9 mouse cellular contexts compared by ENCODE assay signal in the genomic region with DNA sequence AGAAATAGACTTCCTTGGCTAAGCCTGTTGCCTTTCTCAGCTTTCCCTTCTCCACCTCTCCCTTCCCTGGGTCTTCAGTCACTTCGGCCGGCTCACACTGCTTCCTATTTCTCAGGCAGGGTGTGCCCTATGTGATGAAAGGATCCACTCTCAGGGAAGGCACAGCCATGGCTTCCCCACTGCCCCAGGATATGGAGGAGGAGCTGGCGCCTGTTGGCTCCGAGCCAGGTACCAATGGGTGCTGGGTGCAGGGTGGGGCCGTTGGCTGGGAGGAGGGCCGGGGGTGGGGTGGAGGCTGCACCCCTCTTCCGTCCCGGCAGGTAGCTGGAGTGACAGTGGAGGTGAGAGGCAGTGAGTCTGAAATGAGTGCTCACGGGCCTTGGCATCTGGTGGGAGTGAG. TPM values are rescaled to one million over a fixed set of nuclear protein-coding genes. Genes with fewer than 3 reads are reported as not detected.
DNase-seq lines count a peak whose midpoint lies in the region; ATAC-seq and TF ChIP-seq lines count a peak whose summit lies in the region.
"Had no signal": no experiment of that assay in that cellular context is flagged by ENCODE, and none has a peak within 500 bp of the region (broad histone marks: within the 10 kb centered on the region; RNA-seq: fewer than 3 reads in every experiment).

No protein-coding gene starts in this region.

- no peak for TF ChIP-seq POLR2A in thymus, adult 2 months (IDR thresholded peaks at IDR 0.05; ENCODE audit: control insufficient read depth, extremely low read depth, insufficient read depth, low read length, poor library complexity)

- peak overlapping the region; percentile 70 for H3K27ac ChIP-seq in heart, embryonic 11.5 days (ENCODE audit: low read depth, low read length)
- peak overlapping the region; percentile 93 for H3K27ac ChIP-seq in limb, embryonic 12.5 days
- 0 out of 2 replicates have a peak overlapping the region, but pooled peaks have one; percentile 38 for H3K27ac ChIP-seq in midbrain, postnatal 0 days (ENCODE audit: low read depth, low read length)
- no peak overlapping the region for H3K27ac ChIP-seq in thymus, adult 2 months (ENCODE audit: control insufficient read depth, insufficient read depth, low read length)

- intact Hi-C loops in heart, postnatal 10 days (cut with DNase I) = no loop called here

- TF ChIP-seq CTCF in midbrain, postnatal 0 days (IDR thresholded peaks at IDR 0.05) = no peak
- TF ChIP-seq CTCF in thymus, adult 2 months (IDR thresholded peaks at IDR 0.05; ENCODE audit: borderline replicate concordance, control insufficient read depth, extremely low read depth, insufficient read depth, low read length, poor library complexity) = no peak

- H3K9ac ChIP-seq in heart, embryonic 11.5 days (ENCODE audit: low read depth, low read length) = peak overlapping the region; percentile 56
- H3K9ac ChIP-seq in limb, embryonic 12.5 days (replicated peaks) = peak overlapping the region; percentile 46; the same call in 1 of the 2 replicates
- no peak overlapping the region for H3K9ac ChIP-seq in midbrain, postnatal 0 days (replicated peaks; ENCODE audit: low read length, poor library complexity, severe bottlenecking)

- DNase-seq in heart, adult 18-20 months = peak; percentile 58 to 67
- no peak for DNase-seq in heart, postnatal 10 days
- DNase-seq in ZHBTc4 (ENCODE audit: low read depth, low spot score) = peak; percentile 66
- DNase-seq in midbrain, postnatal 0 days (ENCODE audit: low spot score) = no peak
- DNase-seq in T-cell, adult 2 months (ENCODE audit: low spot score) = no peak
- DNase-seq in thymus, adult 2 months = no peak

- peak overlapping the region; percentile 78 for H3K4me2 ChIP-seq in heart, embryonic 11.5 days
- peak overlapping the region; percentile 59 for H3K4me2 ChIP-seq in limb, embryonic 12.5 days
- peak overlapping the region; percentile 72 for H3K4me2 ChIP-seq in midbrain, postnatal 0 days (ENCODE audit: low read depth, low read length, poor library complexity, severe bottlenecking)

- peaks cover 28% of the 10 kb centered on the region for H3K4me1 ChIP-seq in heart, embryonic 11.5 days (ENCODE audit: control insufficient read depth, insufficient read depth, low read length)
- H3K4me1 ChIP-seq in limb, embryonic 12.5 days (replicated peaks) = peaks cover 36% of the 10 kb centered on the region
- peaks cover 11% of the 10 kb centered on the region; the same call in 1 of the 2 replicates for H3K4me1 ChIP-seq in midbrain, postnatal 0 days (ENCODE audit: insufficient read depth, low read length)
- H3K4me1 ChIP-seq in thymus, adult 2 months (replicated peaks; ENCODE audit: control insufficient read depth, insufficient read depth, low read length) = peaks cover 9% of the 10 kb centered on the region

- H3K27me3 ChIP-seq in heart, embryonic 11.5 days (ENCODE audit: control insufficient read depth, insufficient read depth, low read length) = no peaks in the 10 kb centered on the region
- no peaks in the 10 kb centered on the region for H3K27me3 ChIP-seq in limb, embryonic 12.5 days
- no peaks in the 10 kb centered on the region for H3K27me3 ChIP-seq in midbrain, postnatal 0 days (ENCODE audit: insufficient read depth, low read length)
- no peaks in the 10 kb centered on the region for H3K27me3 ChIP-seq in thymus, adult 2 months (ENCODE audit: control insufficient read depth, insufficient read depth, low read length)

- 37% methylated on average over 9 of the region's 9 CpGs for WGBS in heart, embryonic 11.5 days (ENCODE audit: insufficient replicate concordance)
- WGBS in limb, embryonic 12.5 days = 43% methylated on average over 9 of the region's 9 CpGs
- WGBS in midbrain, postnatal 0 days = 58% methylated on average over 9 of the region's 9 CpGs
- WGBS in thymus, adult 2 months = 78% methylated on average over 9 of the region's 9 CpGs

- 0 out of 2 replicates have a peak, but pooled peaks have one; percentile 2 for ATAC-seq in heart, embryonic 11.5 days (replicated peaks; ENCODE audit: insufficient number of reproducible peaks, low FRiP score, low TSS enrichment)
- no peak; the same call in 1 of the 2 replicates for ATAC-seq in limb, embryonic 12.5 days (ENCODE audit: insufficient number of reproducible peaks, insufficient read depth, low FRiP score, low TSS enrichment, low read depth)
- ATAC-seq in midbrain, postnatal 0 days (ENCODE audit: low FRiP score) = no peak

- peak overlapping the region; percentile 32 for H3K4me3 ChIP-seq in heart, embryonic 11.5 days (ENCODE audit: low read depth, low read length)
- peak overlapping the region; percentile 64 for H3K4me3 ChIP-seq in limb, embryonic 12.5 days (replicated peaks)
- peak overlapping the region; percentile 20 for H3K4me3 ChIP-seq in midbrain, postnatal 0 days (ENCODE audit: low read depth, low read length)
- H3K4me3 ChIP-seq in thymus, adult 2 months (ENCODE audit: control insufficient read depth, insufficient read depth, low read length) = no peak overlapping the region

- no peaks in the 10 kb centered on the region for H3K9me3 ChIP-seq in heart, embryonic 11.5 days (replicated peaks; ENCODE audit: control insufficient read depth, low read length)
- H3K9me3 ChIP-seq in limb, embryonic 12.5 days = no peaks in the 10 kb centered on the region
- no peaks in the 10 kb centered on the region for H3K9me3 ChIP-seq in midbrain, postnatal 0 days (ENCODE audit: low read length)

- H3K36me3 ChIP-seq in heart, embryonic 11.5 days (ENCODE audit: control insufficient read depth, insufficient read depth, low read length) = peaks cover 17% of the 10 kb centered on the region
- peaks cover 59% of the 10 kb centered on the region for H3K36me3 ChIP-seq in limb, embryonic 12.5 days
- peaks cover 44% of the 10 kb centered on the region for H3K36me3 ChIP-seq in midbrain, postnatal 0 days (ENCODE audit: insufficient read depth, low read length)
- peaks cover 9% of the 10 kb centered on the region for H3K36me3 ChIP-seq in thymus, adult 2 months (ENCODE audit: control insufficient read depth, insufficient read depth, low read length)

RNA-seq across cellular contexts. Expression of gene Tnks1bp1, which starts 2.9 kb away (rescaled TPM):
- 10 to 100 TPM; 48.1 to 51.2 TPM for total RNA-seq in heart, adult 18-20 months (2021)
- 100 to 1,000 TPM; 100 to 108 TPM for total RNA-seq in heart, postnatal 10 days (2021)
- 7.0 TPM in 2 replicates for polyA plus RNA-seq in heart, embryonic 11.5 days (2014; fragmentation: Nextera tagmentation; extraction: Ambion mirVana)
- 30.7 and 36.2 TPM in 2 replicates for polyA plus RNA-seq in limb, embryonic 12.5 days (2016; fragmentation: Nextera tagmentation; extraction: Ambion mirVana)
- 86.8 and 102 TPM in 2 replicates for total RNA-seq in midbrain, postnatal 0 days (2014; rRNA removed)
- polyA plus RNA-seq in midbrain, postnatal 0 days (2015; fragmentation: Nextera tagmentation; extraction: Ambion mirVana) = 18.0 and 18.8 TPM in 2 replicates
- 32.5 and 36.9 TPM in 2 replicates for polyA plus RNA-seq in thymus, adult 2 months (2012; rRNA removed)

RNA-seq across cellular contexts. Expression of gene P2rx3, which starts 13.5 kb away (rescaled TPM):
- under 1 TPM; 0.20 to 0.44 TPM for total RNA-seq in heart, adult 18-20 months (2021)
- total RNA-seq in heart, postnatal 10 days (2021) = under 1 TPM; 0.24 to 0.42 TPM
- polyA plus RNA-seq in heart, embryonic 11.5 days (2014; fragmentation: Nextera tagmentation; extraction: Ambion mirVana) = 0.44 and 0.77 TPM in 2 replicates
- 1.4 and 2.2 TPM in 2 replicates for polyA plus RNA-seq in limb, embryonic 12.5 days (2016; fragmentation: Nextera tagmentation; extraction: Ambion mirVana)
- 0.14 and 2.7 TPM in 2 replicates for total RNA-seq in midbrain, postnatal 0 days (2014; rRNA removed)
- polyA plus RNA-seq in midbrain, postnatal 0 days (2015; fragmentation: Nextera tagmentation; extraction: Ambion mirVana) = 0.48 and 0.88 TPM in 2 replicates
- polyA plus RNA-seq in thymus, adult 2 months (2012; rRNA removed) = 0.38 and 0.54 TPM in 2 replicates
- total RNA-seq: hematopoietic stem cell, adult 5-6 weeks had no signal

RNA-seq across cellular contexts. Expression of gene Ssrp1, which starts 13.7 kb away (rescaled TPM):
- 10 to 100 TPM; 36.7 to 43.5 TPM for total RNA-seq in heart, adult 18-20 months (2021)
- 10 to 100 TPM; 68.5 to 69.0 TPM for total RNA-seq in heart, postnatal 10 days (2021)
- 180 and 194 TPM in 2 replicates for polyA plus RNA-seq in heart, embryonic 11.5 days (2014; fragmentation: Nextera tagmentation; extraction: Ambion mirVana)
- 330 and 336 TPM in 2 replicates for polyA plus RNA-seq in limb, embryonic 12.5 days (2016; fragmentation: Nextera tagmentation; extraction: Ambion mirVana)
- 137 and 153 TPM in 2 replicates for total RNA-seq in midbrain, postnatal 0 days (2014; rRNA removed)
- polyA plus RNA-seq in midbrain, postnatal 0 days (2015; fragmentation: Nextera tagmentation; extraction: Ambion mirVana) = 123 TPM in 2 replicates
- polyA plus RNA-seq in thymus, adult 2 months (2012; rRNA removed) = 248 and 287 TPM in 2 replicates

Comparison
In these comparisons a context has a peak if more than half of its experiments do, and no peak if none do; other contexts are left out.
1. DNase-seq: peak in heart, adult 18-20 months (2 of 2) and ZHBTc4 (single experiment); none in heart, postnatal 10 days (0 of 2), midbrain, postnatal 0 days (single experiment), T-cell, adult 2 months (single experiment) and thymus, adult 2 months (single experiment).
2. Peak in every context shown above with its lines, with median percentiles within 50 percentile points of each other: H3K4me2 ChIP-seq.